11 mouse cellular contexts compared by ENCODE assay signal in genomic region chr4:153806180-153806692, GRCm38 (mm10).
DNase-seq lines count a peak whose midpoint lies in the region; ATAC-seq and TF ChIP-seq lines count a peak whose summit lies in the region.
"Had no signal": no experiment of that assay in that cellular context is flagged by ENCODE, and none has a peak within 500 bp of the region (broad histone marks: within the 10 kb centered on the region; RNA-seq: fewer than 3 reads in every experiment).

No protein-coding gene starts in this region.

- 5% methylated on average over 10 of the region's 10 CpGs for WGBS in lung, embryonic 14.5 days
- 3% methylated on average over 10 of the region's 10 CpGs for WGBS in embryonic facial prominence, embryonic 12.5 days
- WGBS in hindbrain, embryonic 16.5 days: 3% methylated on average over 10 of the region's 10 CpGs

- H3K9me3 ChIP-seq in lung, embryonic 14.5 days (ENCODE audit: low read depth, low read length): no peaks in the 10 kb centered on the region
- H3K9me3 ChIP-seq in embryonic facial prominence, embryonic 12.5 days: no peaks in the 10 kb centered on the region
- H3K9me3 ChIP-seq in hindbrain, embryonic 16.5 days (ENCODE audit: control insufficient read depth, low read length): no peaks in the 10 kb centered on the region

- ATAC-seq in lung, embryonic 14.5 days (ENCODE audit: insufficient read depth): peak; percentile 80
- ATAC-seq in embryonic facial prominence, embryonic 12.5 days (ENCODE audit: insufficient number of reproducible peaks, insufficient read depth, low FRiP score, low TSS enrichment): 0 out of 2 replicates have a peak, but pooled peaks have one; percentile 30
- peak; percentile 70 for ATAC-seq in hindbrain, embryonic 16.5 days

- DNase-seq in lung, embryonic 14.5 days: peak; percentile 43
- DNase-seq in lung, adult 18-20 months: no peak
- peak; percentile 90 for DNase-seq in retina, postnatal 1 day
- no peak for DNase-seq in thymus, adult 18-20 months
- no peak for DNase-seq in cerebellum, postnatal 36 days
- no peak for DNase-seq in B cell, adult 2 months
- DNase-seq: gastrocnemius, postnatal 25 days; kidney, adult 8-10 months had no signal

- no peaks in the 10 kb centered on the region for H3K4me1 ChIP-seq in lung, embryonic 14.5 days (ENCODE audit: insufficient read depth)
- no peaks in the 10 kb centered on the region for H3K4me1 ChIP-seq in embryonic facial prominence, embryonic 12.5 days
- peaks cover 9% of the 10 kb centered on the region for H3K4me1 ChIP-seq in hindbrain, embryonic 16.5 days (ENCODE audit: control insufficient read depth, insufficient read depth, low read depth, low read length)

- peak overlapping the region; percentile 38 for H3K4me2 ChIP-seq in lung, embryonic 14.5 days
- H3K4me2 ChIP-seq in embryonic facial prominence, embryonic 12.5 days (replicated peaks): 0 out of 2 replicates have a peak overlapping the region, but pooled peaks have one; percentile 7
- peak overlapping the region; percentile 29 for H3K4me2 ChIP-seq in hindbrain, embryonic 16.5 days (ENCODE audit: low read length)

- H3K27ac ChIP-seq in lung, embryonic 14.5 days (ENCODE audit: low read depth): no peak overlapping the region
- no peak overlapping the region for H3K27ac ChIP-seq in embryonic facial prominence, embryonic 12.5 days
- peak overlapping the region; percentile 37 for H3K27ac ChIP-seq in hindbrain, embryonic 16.5 days (ENCODE audit: low read depth, low read length)

- TF ChIP-seq CTCF in lung, embryonic 14.5 days (IDR thresholded peaks at IDR 0.05; ENCODE audit: low read depth): no peak

- no peak overlapping the region for H3K9ac ChIP-seq in lung, embryonic 14.5 days
- H3K9ac ChIP-seq in embryonic facial prominence, embryonic 12.5 days: no peak overlapping the region
- peak overlapping the region; percentile 24 for H3K9ac ChIP-seq in hindbrain, embryonic 16.5 days (ENCODE audit: low read depth, low read length)

- 0 out of 2 replicates have a peak, but pooled peaks cover 3% of the 10 kb centered on the region for H3K27me3 ChIP-seq in lung, embryonic 14.5 days (ENCODE audit: insufficient read depth, low read length)
- H3K27me3 ChIP-seq in embryonic facial prominence, embryonic 12.5 days: peaks cover 27% of the 10 kb centered on the region
- no peaks in the 10 kb centered on the region for H3K27me3 ChIP-seq in hindbrain, embryonic 16.5 days (replicated peaks; ENCODE audit: control insufficient read depth, insufficient read depth, low read length)

- H3K4me3 ChIP-seq in lung, embryonic 14.5 days (ENCODE audit: low read depth, low read length): no peak overlapping the region
- H3K4me3 ChIP-seq in embryonic facial prominence, embryonic 12.5 days: no peak overlapping the region
- no peak overlapping the region for H3K4me3 ChIP-seq in hindbrain, embryonic 16.5 days (ENCODE audit: low read length)

- no peaks in the 10 kb centered on the region for H3K36me3 ChIP-seq in lung, embryonic 14.5 days (ENCODE audit: insufficient read depth)
- H3K36me3 ChIP-seq in embryonic facial prominence, embryonic 12.5 days: no peaks in the 10 kb centered on the region
- no peaks in the 10 kb centered on the region for H3K36me3 ChIP-seq in hindbrain, embryonic 16.5 days (ENCODE audit: control insufficient read depth, insufficient read depth, low read length)
- H3K36me3 ChIP-seq: G1E had no signal

Comparison
In these comparisons a context has a peak if more than half of its experiments do, and no peak if none do; other contexts are left out.
1. DNase-seq: peak in lung, embryonic 14.5 days (single experiment) and retina, postnatal 1 day (single experiment); none in lung, adult 18-20 months (0 of 2), thymus, adult 18-20 months (0 of 2), cerebellum, postnatal 36 days (0 of 2) and B cell, adult 2 months (0 of 2).
2. ATAC-seq: peak in every context shown above with its lines; median percentile 80 in lung, embryonic 14.5 days; 70 in hindbrain, embryonic 16.5 days; 30 in embryonic facial prominence, embryonic 12.5 days.
3. Peak in every context shown above with its lines, with median percentiles within 50 percentile points of each other: H3K4me2 ChIP-seq.